Mouse (Mus musculus) kidney, adult 8-10 months (tissue): Measurements from ENCODE around the gene Echdc3.

Source experiments
- DNase-seq, 2 experiments: peaks; one replicate each; pipeline ENCODE4 v3.0.0; 2022

Echdc3 gene

GRCm38 (mm10) chr2:6212724-6213511 is at the start of gene Echdc3:
TSS of gene Echdc3 (minus strand) at chr2:6213033.
- peak; percentile 86 to 88 for DNase-seq

GRCm38 (mm10) chr2:6261718-6262117 is 48.9 kb upstream of the Echdc3 start:
- no peak for DNase-seq

- DNase-seq = no peak
Measured at GRCm38 (mm10) chr2:6261201-6261672, 48.4 kb upstream of the Echdc3 start.

- DNase-seq = no peak
Measured at GRCm38 (mm10) chr2:6260661-6261060, 47.8 kb upstream of the Echdc3 start.

GRCm38 (mm10) chr2:6259182-6259581 is 46.3 kb upstream of the Echdc3 start:
- DNase-seq = no peak

GRCm38 (mm10) chr2:6258026-6258425 is 45.2 kb upstream of the Echdc3 start:
- DNase-seq = no peak

GRCm38 (mm10) chr2:6257146-6257545 is 44.3 kb upstream of the Echdc3 start:
- no peak for DNase-seq

GRCm38 (mm10) chr2:6255989-6256841 is 43.4 kb upstream of the Echdc3 start:
- DNase-seq = peak; percentile 10 to 21

- DNase-seq = no peak
Measured at GRCm38 (mm10) chr2:6255402-6255988, 42.7 kb upstream of the Echdc3 start.

GRCm38 (mm10) chr2:6252491-6252890 is 39.7 kb upstream of the Echdc3 start:
- no peak for DNase-seq

GRCm38 (mm10) chr2:6251076-6251496 is 38.3 kb upstream of the Echdc3 start:
- no peak for DNase-seq

GRCm38 (mm10) chr2:6241446-6241845 is 28.6 kb upstream of the Echdc3 start:
- no peak for DNase-seq

GRCm38 (mm10) chr2:6240072-6240471 is 27.2 kb upstream of the Echdc3 start:
- no peak for DNase-seq

GRCm38 (mm10) chr2:6239333-6239732 is 26.5 kb upstream of the Echdc3 start:
- DNase-seq = no peak

GRCm38 (mm10) chr2:6238679-6239078 is 25.8 kb upstream of the Echdc3 start:
- no peak for DNase-seq

- DNase-seq = no peak
Measured at GRCm38 (mm10) chr2:6238244-6238643, 25.4 kb upstream of the Echdc3 start.

GRCm38 (mm10) chr2:6233353-6233752 is 20.5 kb upstream of the Echdc3 start:
- DNase-seq = no peak

GRCm38 (mm10) chr2:6232755-6233154 is 19.9 kb upstream of the Echdc3 start:
- no peak for DNase-seq

GRCm38 (mm10) chr2:6230865-6231264 is 18.0 kb upstream of the Echdc3 start:
- DNase-seq = no peak

- no peak for DNase-seq
Measured at GRCm38 (mm10) chr2:6229597-6230290, 16.9 kb upstream of the Echdc3 start.

- DNase-seq = no peak
Measured at GRCm38 (mm10) chr2:6227059-6227445, 14.2 kb upstream of the Echdc3 start.

GRCm38 (mm10) chr2:6226361-6227058 is 13.7 kb upstream of the Echdc3 start:
- DNase-seq = peak; percentile 23 to 50
